Mouse (Mus musculus): ENCODE results near the gene Usp18.

Usp18 gene

GRCm38 (mm10) chr6:121303466-121304220, 57.9 kb downstream of the Usp18 start:
- no peak for DNase-seq (ENCODE audit: low read depth, low spot score)

GRCm38 (mm10) chr6:121304630-121305029, 58.9 kb downstream of the Usp18 start:
- DNase-seq (ENCODE audit: low read depth, low spot score), result no peak

GRCm38 (mm10) chr6:121305571-121305970, 59.9 kb downstream of the Usp18 start:
- DNase-seq (ENCODE audit: low read depth, low spot score), result no peak

DNA sequence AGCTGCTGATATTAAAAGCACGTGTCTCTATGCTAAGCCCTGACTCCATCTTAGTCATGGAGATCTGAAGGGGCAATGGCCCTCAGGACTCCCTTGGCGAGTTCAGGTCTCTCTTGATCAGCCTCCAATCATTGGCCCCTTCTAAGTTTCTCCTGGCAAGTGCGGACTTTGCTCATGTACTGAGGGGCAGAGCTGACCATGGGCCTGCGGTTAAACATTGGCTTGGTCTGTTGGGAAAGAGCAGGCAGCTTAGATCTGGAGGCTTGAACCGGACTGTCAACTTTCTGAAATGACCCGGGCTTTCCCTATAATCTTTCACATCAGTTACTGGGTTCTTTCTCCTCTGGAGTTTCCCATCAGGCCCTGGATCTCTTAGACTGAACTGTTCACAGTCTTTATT, 65.3 kb downstream of the Usp18 start:
- no peak for DNase-seq (ENCODE audit: low read depth, low spot score)

- DNase-seq (ENCODE audit: low read depth, low spot score), result no peak
These were observed 73.4 kb downstream of the Usp18 start for GRCm38 (mm10) chr6:121319099-121319498.
